Mouse (Mus musculus) ES-CJ7 (cell line): Measurements from ENCODE around the gene Gdpd4.

Experiments
- DNase-seq: peaks from one replicate; pipeline ENCODE4 v3.0.0; 2011; ENCODE audit warnings: low read depth, low spot score

Gene Gdpd4

GRCm38 (mm10) chr7:98084541-98085293 lies 165.0 kb downstream of the Gdpd4 start:
- DNase-seq: no peak

- no peak for DNase-seq
These were observed 165.6 kb downstream of the Gdpd4 start for GRCm38 (mm10) chr7:98085314-98085713.

GRCm38 (mm10) chr7:98086346-98086745 lies 166.6 kb downstream of the Gdpd4 start:
- DNase-seq: no peak

- DNase-seq: no peak
These were observed 176.1 kb downstream of the Gdpd4 start for GRCm38 (mm10) chr7:98095852-98096251.

GRCm38 (mm10) chr7:98097557-98097956 lies 177.8 kb downstream of the Gdpd4 start:
- DNase-seq: no peak
